Mouse (Mus musculus) ES-Bruce4 (cell line): ENCODE data around the gene Pitpnm3. TPM values are rescaled to one million over a fixed set of nuclear protein-coding genes. Genes with fewer than 3 reads are reported as not detected.

ENCODE experiments used
- H3K27ac ChIP-seq: 2 replicates; pipeline ENCODE4 v1.5.1; 2012; ENCODE audit warnings: low read length, inconsistent platforms; ENCODE audit not compliant: insufficient read depth
- H3K27me3 ChIP-seq: 2 replicates; pipeline ENCODE4 v1.6.1; 2012; ENCODE audit warnings: mild to moderate bottlenecking, low read length, inconsistent platforms; ENCODE audit not compliant: control insufficient read depth, poor library complexity, insufficient read depth, severe bottlenecking
- H3K36me3 ChIP-seq: 2 replicates; pipeline ENCODE4 v1.6.1; 2012; ENCODE audit warnings: inconsistent platforms, mild to moderate bottlenecking, low read length, moderate library complexity; ENCODE audit not compliant: control insufficient read depth, poor library complexity, insufficient read depth, severe bottlenecking
- H3K4me1 ChIP-seq: one replicate; pipeline ENCODE4 v1.8.1; 2011; ENCODE audit warnings: low read length; ENCODE audit not compliant: control insufficient read depth, insufficient read depth
- H3K4me3 ChIP-seq: 2 replicates; pipeline ENCODE4 v1.5.1; 2011; ENCODE audit warnings: low read depth, mild to moderate bottlenecking, low read length
- H3K9ac ChIP-seq: 2 replicates; pipeline ENCODE4 v1.6.1; 2012; ENCODE audit warnings: low read depth, mild to moderate bottlenecking, inconsistent platforms; ENCODE audit not compliant: poor library complexity, severe bottlenecking
- H3K9me3 ChIP-seq: replicated peaks from 2 replicates; pipeline ENCODE4 v1.6.1; 2012; ENCODE audit warnings: mild to moderate bottlenecking, low read length, inconsistent platforms; ENCODE audit not compliant: control insufficient read depth, poor library complexity, insufficient read depth, severe bottlenecking
- CTCF ChIP-seq: IDR thresholded peaks from one replicate; pipeline ENCODE4 v1.8.1; 2011; ENCODE audit warnings: low read depth, low read length
- EP300 ChIP-seq: IDR thresholded peaks from 2 replicates; pipeline ENCODE4 v1.6.1; 2011; ENCODE audit warnings: low read depth, low read length; ENCODE audit not compliant: insufficient read depth
- POLR2A ChIP-seq: IDR thresholded peaks from one replicate; pipeline ENCODE4 v1.8.1; 2011; ENCODE audit warnings: low read length; ENCODE audit not compliant: insufficient read depth
- polyA plus RNA-seq: library from polyadenylated mRNA; stranded (reverse); fragments of >200 nt; gene quantifications from 2 replicates; pipeline ENCODE4 v1.2.4, GENCODE M21; 2011; ENCODE audit warnings: low read depth; ENCODE audit not compliant: missing spikeins, insufficient read depth, insufficient read length

Pitpnm3 gene
- polyA plus RNA-seq, 1 experiment, result 0.42 TPM

GRCm38 (mm10) chr11:72061093-72061620 lies 74.4 kb downstream of the Pitpnm3 start:
- peaks cover 2% of the 10 kb centered on the region for H3K4me1 ChIP-seq
- H3K9ac ChIP-seq, result no peak overlapping the region
- H3K36me3 ChIP-seq, result no peaks in the 10 kb centered on the region
- no peak overlapping the region for H3K27ac ChIP-seq
- H3K27me3 ChIP-seq, result no peaks in the 10 kb centered on the region
- no peaks in the 10 kb centered on the region for H3K9me3 ChIP-seq
- H3K4me3 ChIP-seq, result no peak overlapping the region
- no peak for TF ChIP-seq CTCF
- TF ChIP-seq EP300, result no peak
- no peak for TF ChIP-seq POLR2A

DNA sequence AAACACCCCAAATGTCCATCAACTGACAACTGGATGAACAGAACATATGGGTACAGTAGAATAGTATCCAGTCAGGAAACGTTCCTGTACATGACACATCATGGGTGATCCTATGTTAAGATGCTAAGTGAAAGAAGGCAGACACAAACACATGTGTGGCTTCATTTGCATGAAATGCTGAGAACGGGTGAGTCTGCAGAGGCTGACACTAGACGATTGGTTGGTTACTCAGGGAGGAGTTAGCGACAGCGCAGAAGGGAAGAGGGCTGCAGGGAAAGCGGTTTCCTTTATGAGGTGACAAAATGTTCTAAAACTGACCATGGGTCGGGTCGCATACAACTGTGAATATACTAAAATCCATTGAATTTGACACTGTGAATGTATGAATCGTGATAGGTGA lies 75.2 kb downstream of the Pitpnm3 start:
- Histone ChIP-seq H3K27ac (no peak overlapping the region), H3K36me3 (no peaks in the 10 kb centered on the region), H3K4me3 (no peak overlapping the region), H3K4me1 (peaks cover 2% of the 10 kb centered on the region), H3K9ac (no peak overlapping the region), H3K9me3 (no peaks in the 10 kb centered on the region), H3K27me3 (no peaks in the 10 kb centered on the region)
- no peak for TF ChIP-seq POLR2A
- no peak for TF ChIP-seq EP300
- TF ChIP-seq CTCF, result no peak

DNA sequence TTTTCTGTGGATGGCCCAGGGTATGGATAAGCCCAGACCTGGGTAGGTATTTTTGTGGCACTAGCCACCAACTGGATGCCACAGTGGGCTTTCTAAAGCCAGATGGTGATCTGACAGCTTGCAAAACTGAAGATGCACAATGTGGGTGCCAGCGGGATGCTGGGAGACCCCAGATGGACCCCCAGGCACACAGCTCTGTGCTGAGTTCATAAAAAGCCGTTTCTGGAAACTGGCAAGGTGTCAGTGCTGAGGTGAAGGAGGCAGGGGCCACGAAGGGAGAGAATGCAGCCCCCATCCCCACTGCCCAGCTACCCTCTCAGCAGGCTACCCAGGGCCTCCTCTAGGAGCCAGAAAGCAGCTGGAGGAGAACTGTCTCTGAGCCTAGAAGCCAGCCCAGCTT lies 78.4 kb downstream of the Pitpnm3 start:
- Histone ChIP-seq H3K4me3 (no peak overlapping the region), H3K27me3 (no peaks in the 10 kb centered on the region), H3K4me1 (peaks cover 2% of the 10 kb centered on the region), H3K36me3 (no peaks in the 10 kb centered on the region), H3K9me3 (no peaks in the 10 kb centered on the region), H3K9ac (no peak overlapping the region), H3K27ac (no peak overlapping the region)
- TF ChIP-seq POLR2A (no peak), EP300 (no peak), CTCF (no peak)

GRCm38 (mm10) chr11:72055176-72055575 lies 80.4 kb downstream of the Pitpnm3 start:
- Histone ChIP-seq H3K36me3 (no peaks in the 10 kb centered on the region), H3K27ac (no peak overlapping the region), H3K4me1 (peaks cover 2% of the 10 kb centered on the region), H3K27me3 (no peaks in the 10 kb centered on the region), H3K9ac (no peak overlapping the region), H3K4me3 (no peak overlapping the region), H3K9me3 (no peaks in the 10 kb centered on the region)
- TF ChIP-seq POLR2A, result no peak

DNA sequence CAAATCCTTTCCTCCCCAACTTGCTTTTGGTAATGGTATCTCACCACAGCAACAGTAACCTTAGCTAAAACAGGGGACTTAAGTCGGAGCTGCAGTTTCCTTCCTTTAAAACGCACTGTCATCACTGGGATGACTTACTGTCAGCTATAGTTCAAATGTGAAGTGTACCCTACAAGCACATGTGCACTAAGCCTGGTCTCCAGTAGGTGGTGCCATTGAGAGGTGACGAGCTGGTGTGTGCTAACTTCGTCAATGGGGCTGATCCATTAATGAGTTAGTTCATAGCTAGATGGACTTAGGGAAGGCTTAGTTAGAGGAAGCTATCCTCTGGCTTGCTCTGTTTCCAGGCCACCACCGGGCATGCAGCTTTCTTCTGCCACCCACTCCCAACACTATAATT lies 82.9 kb downstream of the Pitpnm3 start:
- H3K36me3 ChIP-seq, result no peaks in the 10 kb centered on the region
- no peak overlapping the region for H3K27ac ChIP-seq
- no peaks in the 10 kb centered on the region for H3K9me3 ChIP-seq
- H3K4me3 ChIP-seq, result no peak overlapping the region
- H3K9ac ChIP-seq, result no peak overlapping the region
- H3K4me1 ChIP-seq, result no peaks in the 10 kb centered on the region
- no peaks in the 10 kb centered on the region for H3K27me3 ChIP-seq
- TF ChIP-seq CTCF (peak; percentile 82), EP300 (no peak)

- no peaks in the 10 kb centered on the region for H3K4me1 ChIP-seq
- H3K27me3 ChIP-seq, result no peaks in the 10 kb centered on the region
- H3K9ac ChIP-seq, result no peak overlapping the region
- no peak overlapping the region for H3K4me3 ChIP-seq
- H3K36me3 ChIP-seq, result no peaks in the 10 kb centered on the region
- no peaks in the 10 kb centered on the region for H3K9me3 ChIP-seq
- no peak for TF ChIP-seq POLR2A
- no peak for TF ChIP-seq EP300
- TF ChIP-seq CTCF, result no peak
- H3K27ac ChIP-seq, result no peak overlapping the region
Measured at GRCm38 (mm10) chr11:72052221-72052620, 83.4 kb downstream of the Pitpnm3 start.
